Mouse (Mus musculus): ENCODE measurements around the gene Gnb1. TPM values are rescaled to one million over a fixed set of nuclear protein-coding genes. Genes with fewer than 3 reads are reported as not detected.

Gnb1 gene
- polyA plus RNA-seq, 1 experiment: 265 TPM

DNA sequence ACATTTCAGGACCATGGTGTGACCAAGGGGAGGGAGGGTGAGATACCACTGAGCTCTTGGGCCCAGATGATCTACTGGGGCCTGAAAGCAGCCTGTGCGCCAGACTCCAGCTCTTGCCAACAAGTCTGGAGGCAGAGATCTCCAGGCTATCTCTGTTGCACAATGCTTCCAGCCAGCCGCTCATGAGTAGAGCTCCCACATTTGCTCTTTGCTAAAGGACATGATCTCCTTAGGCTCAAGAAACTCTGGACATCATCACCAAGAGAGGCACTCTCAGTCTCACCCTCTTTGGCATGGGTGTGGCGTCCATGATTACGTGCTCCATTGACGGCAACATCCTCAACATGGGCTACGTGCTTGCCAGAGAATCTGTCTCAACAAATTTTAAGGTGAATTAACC lies 27.6 kb upstream of the Gnb1 start:
- no peak overlapping the region for H3K4me3 ChIP-seq
- TF ChIP-seq CEBPB (IDR thresholded peaks at IDR 0.05; ENCODE audit: insufficient read depth, poor library complexity, severe bottlenecking): no peak
- TF ChIP-seq MAX (IDR thresholded peaks at IDR 0.05; ENCODE audit: low read depth): no peak
- H3K79me2 ChIP-seq (ENCODE audit: control insufficient read depth, insufficient read depth): no peaks in the 10 kb centered on the region
- H3K27me3 ChIP-seq (ENCODE audit: control insufficient read depth, insufficient read depth, insufficient read length): peaks cover 85% of the 10 kb centered on the region
- H3ac ChIP-seq (ENCODE audit: control insufficient read depth, insufficient read length): no peak overlapping the region
- no peaks in the 10 kb centered on the region for H3K36me3 ChIP-seq (ENCODE audit: control insufficient read depth, insufficient read depth)
- H3K4me2 ChIP-seq (ENCODE audit: low read depth): no peak overlapping the region

DNA sequence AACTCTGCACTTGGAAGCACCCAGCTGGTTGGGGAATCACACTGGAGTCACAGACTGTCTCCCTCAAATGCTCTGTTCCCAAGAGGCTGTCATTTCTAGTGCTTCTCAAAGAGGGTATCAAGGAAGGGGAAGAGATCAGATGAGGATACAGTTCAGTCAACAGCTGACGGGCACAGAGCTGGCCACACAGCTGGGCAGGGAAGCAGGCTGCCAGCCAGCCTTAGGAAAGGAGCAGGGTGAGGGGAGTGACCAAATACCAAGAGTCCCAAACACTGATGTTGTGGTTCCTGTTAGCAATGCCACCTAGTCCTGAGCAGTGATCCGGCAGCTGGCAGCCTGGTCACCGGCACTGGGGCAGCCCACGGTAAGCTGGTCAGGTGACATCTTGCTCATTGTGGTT lies 27.1 kb upstream of the Gnb1 start:
- Histone ChIP-seq H3K4me3 (no peak overlapping the region), H3K4me2 (ENCODE audit: low read depth) (no peak overlapping the region), H3K36me3 (ENCODE audit: control insufficient read depth, insufficient read depth) (no peaks in the 10 kb centered on the region), H3ac (ENCODE audit: control insufficient read depth, insufficient read length) (no peak overlapping the region), H3K27me3 (ENCODE audit: control insufficient read depth, insufficient read depth, insufficient read length) (peaks cover 86% of the 10 kb centered on the region), H3K79me2 (ENCODE audit: control insufficient read depth, insufficient read depth) (no peaks in the 10 kb centered on the region)
- TF ChIP-seq POLR2AphosphoS2 (IDR thresholded peaks at IDR 0.05; ENCODE audit: insufficient read length, low read depth): no peak
- TF ChIP-seq TCF3 (IDR thresholded peaks at IDR 0.05; ENCODE audit: insufficient read length, low read depth): no peak
- TF ChIP-seq MYOD1 (IDR thresholded peaks at IDR 0.05; ENCODE audit: control insufficient read depth in 1 of 3, insufficient read length in 2 of 3, low read depth in 2 of 3): peak in 1 of 3 experiments; percentile 58
- TF ChIP-seq MYOG (IDR thresholded peaks at IDR 0.05; ENCODE audit: control insufficient read depth in 1 of 3, insufficient read depth in 1 of 3, insufficient read length in 2 of 3, low read depth in 2 of 3): peak in 2 of 3 experiments; percentile 22 to 81

DNA sequence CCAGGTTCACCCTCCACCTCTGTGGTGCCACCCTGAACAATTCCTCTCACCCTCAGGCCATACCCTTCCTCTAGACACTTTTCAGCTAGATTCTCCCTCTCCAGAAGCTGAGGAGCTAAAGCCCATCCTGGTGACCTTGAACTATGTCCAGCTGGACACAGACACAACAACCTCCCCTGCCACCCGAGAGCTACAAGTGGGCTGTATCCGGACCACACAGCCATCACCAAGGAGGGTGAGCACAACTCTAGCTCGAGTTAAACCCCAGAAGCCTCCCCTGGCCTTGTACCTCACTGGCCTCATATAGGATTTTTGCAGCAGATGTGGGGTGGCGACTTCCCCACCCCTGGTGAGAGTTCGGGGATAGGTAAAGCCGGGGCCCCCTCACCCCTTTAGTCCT lies 25.6 kb upstream of the Gnb1 start:
- Histone ChIP-seq H3K4me3 (no peak overlapping the region), H3K36me3 (ENCODE audit: control insufficient read depth, insufficient read depth) (no peaks in the 10 kb centered on the region), H3K27me3 (ENCODE audit: control insufficient read depth, insufficient read depth, insufficient read length) (peaks cover 91% of the 10 kb centered on the region), H3K4me2 (ENCODE audit: low read depth) (no peak overlapping the region), H3K79me2 (ENCODE audit: control insufficient read depth, insufficient read depth) (no peaks in the 10 kb centered on the region), H3ac (ENCODE audit: control insufficient read depth, insufficient read length) (no peak overlapping the region)
- TF ChIP-seq SRF (IDR thresholded peaks at IDR 0.05; ENCODE audit: control insufficient read depth, insufficient read length, low read depth): no peak
- no peak for TF ChIP-seq TCF3 (IDR thresholded peaks at IDR 0.05; ENCODE audit: insufficient read length, low read depth)
- no peak for TF ChIP-seq REST (IDR thresholded peaks at IDR 0.05; ENCODE audit: insufficient read depth, insufficient read length)
- TF ChIP-seq CEBPB (IDR thresholded peaks at IDR 0.05; ENCODE audit: insufficient read depth, poor library complexity, severe bottlenecking): no peak
- TF ChIP-seq MAX (IDR thresholded peaks at IDR 0.05; ENCODE audit: low read depth): no peak
- TF ChIP-seq MYOD1 (IDR thresholded peaks at IDR 0.05; ENCODE audit: control insufficient read depth in 1 of 3, insufficient read length in 2 of 3, low read depth in 2 of 3): no peak
- no peak for TF ChIP-seq POLR2AphosphoS2 (IDR thresholded peaks at IDR 0.05; ENCODE audit: insufficient read length, low read depth)
- no peak for TF ChIP-seq USF1 (IDR thresholded peaks at IDR 0.05; ENCODE audit: low read depth)

DNA sequence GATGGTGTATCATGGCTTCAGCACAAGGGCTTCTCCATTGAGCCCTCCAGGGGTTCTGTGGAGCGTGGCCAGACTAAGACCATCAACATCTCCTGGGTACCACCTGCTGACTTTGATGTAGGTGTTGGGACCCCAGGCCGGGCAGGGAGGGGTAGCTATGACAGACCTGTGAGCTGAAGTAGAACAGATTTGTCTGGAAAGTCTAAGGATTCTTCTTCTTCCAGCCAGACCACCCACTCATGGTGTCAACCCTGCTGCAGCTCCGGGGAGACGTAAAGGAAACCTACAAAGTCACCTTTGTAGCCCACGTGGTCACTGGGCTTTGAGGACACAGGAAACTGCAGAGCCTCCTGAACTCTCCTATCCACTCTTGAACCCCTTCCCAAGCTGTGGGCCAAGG lies 25.1 kb upstream of the Gnb1 start:
- Histone ChIP-seq H3K4me2 (ENCODE audit: low read depth) (no peak overlapping the region), H3K79me2 (ENCODE audit: control insufficient read depth, insufficient read depth) (no peaks in the 10 kb centered on the region), H3K4me3 (no peak overlapping the region), H3K36me3 (ENCODE audit: control insufficient read depth, insufficient read depth) (no peaks in the 10 kb centered on the region), H3K27me3 (ENCODE audit: control insufficient read depth, insufficient read depth, insufficient read length) (peaks cover 91% of the 10 kb centered on the region), H3ac (ENCODE audit: control insufficient read depth, insufficient read length) (no peak overlapping the region)
- TF ChIP-seq POLR2A (IDR thresholded peaks at IDR 0.05; ENCODE audit: insufficient read length, low read depth) (no peak), MYOG (IDR thresholded peaks at IDR 0.05; ENCODE audit: control insufficient read depth in 1 of 3, insufficient read depth in 1 of 3, insufficient read length in 2 of 3, low read depth in 2 of 3) (no peak), CEBPB (IDR thresholded peaks at IDR 0.05; ENCODE audit: insufficient read depth, poor library complexity, severe bottlenecking) (no peak), TCF12 (IDR thresholded peaks at IDR 0.05; ENCODE audit: insufficient read depth, poor library complexity, severe bottlenecking) (no peak), POLR2AphosphoS2 (IDR thresholded peaks at IDR 0.05; ENCODE audit: insufficient read length, low read depth) (no peak), E2F4 (IDR thresholded peaks at IDR 0.05; ENCODE audit: insufficient read depth) (no peak), REST (IDR thresholded peaks at IDR 0.05; ENCODE audit: insufficient read depth, insufficient read length) (no peak), MYOD1 (IDR thresholded peaks at IDR 0.05; ENCODE audit: control insufficient read depth in 1 of 3, insufficient read length in 2 of 3, low read depth in 2 of 3) (no peak), SRF (IDR thresholded peaks at IDR 0.05; ENCODE audit: control insufficient read depth, insufficient read length, low read depth) (no peak), USF1 (IDR thresholded peaks at IDR 0.05; ENCODE audit: low read depth) (no peak), MAX (IDR thresholded peaks at IDR 0.05; ENCODE audit: low read depth) (no peak), TCF3 (IDR thresholded peaks at IDR 0.05; ENCODE audit: insufficient read length, low read depth) (no peak)

DNA sequence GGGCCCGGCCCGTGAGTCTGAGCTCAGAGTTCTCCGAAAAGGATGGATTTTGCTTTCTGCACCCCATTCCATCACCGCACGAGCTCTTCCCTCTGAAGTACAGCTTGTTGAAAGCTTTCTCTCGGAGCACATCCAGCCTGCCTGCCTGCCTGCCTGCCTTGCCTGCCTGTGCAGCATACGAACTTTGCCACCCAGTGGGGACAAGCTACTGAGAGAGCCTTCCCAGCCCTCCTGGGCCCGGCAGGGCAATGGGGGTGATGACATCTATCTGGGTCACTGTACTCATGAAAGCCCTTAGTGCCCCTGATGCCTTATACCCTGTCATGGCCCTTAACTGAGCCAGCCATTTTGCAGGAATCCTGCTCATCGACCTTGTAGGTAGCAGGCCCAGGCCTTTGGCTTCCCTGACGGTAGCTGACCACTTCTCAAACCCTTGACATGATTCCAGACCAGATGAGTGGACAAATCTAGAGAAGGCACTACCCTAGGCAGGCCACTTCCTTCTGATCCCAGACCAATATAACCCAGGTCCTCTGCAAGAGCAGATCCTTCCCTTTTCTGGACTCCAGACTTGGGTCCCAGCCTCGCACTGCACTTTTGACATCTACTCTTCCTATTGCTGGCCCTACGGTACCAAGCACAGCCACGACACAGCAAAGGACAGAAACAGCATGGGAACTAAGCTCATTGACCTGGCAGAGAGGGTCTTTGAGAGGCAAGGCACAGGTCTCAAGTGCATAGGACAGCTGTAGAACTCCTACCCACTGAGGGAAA lies 23.7 kb upstream of the Gnb1 start:
- TF ChIP-seq POLR2AphosphoS2 (IDR thresholded peaks at IDR 0.05; ENCODE audit: insufficient read length, low read depth): no peak
- TF ChIP-seq TCF12 (IDR thresholded peaks at IDR 0.05; ENCODE audit: insufficient read depth, poor library complexity, severe bottlenecking): no peak
- no peak for TF ChIP-seq MYOD1 (IDR thresholded peaks at IDR 0.05; ENCODE audit: control insufficient read depth in 1 of 3, insufficient read length in 2 of 3, low read depth in 2 of 3)
- no peak for TF ChIP-seq MYOG (IDR thresholded peaks at IDR 0.05; ENCODE audit: control insufficient read depth in 1 of 3, insufficient read depth in 1 of 3, insufficient read length in 2 of 3, low read depth in 2 of 3)
- no peak for TF ChIP-seq SRF (IDR thresholded peaks at IDR 0.05; ENCODE audit: control insufficient read depth, insufficient read length, low read depth)
- TF ChIP-seq REST (IDR thresholded peaks at IDR 0.05; ENCODE audit: insufficient read depth, insufficient read length): no peak
- TF ChIP-seq TCF3 (IDR thresholded peaks at IDR 0.05; ENCODE audit: insufficient read length, low read depth): no peak
- no peak for TF ChIP-seq POLR2A (IDR thresholded peaks at IDR 0.05; ENCODE audit: insufficient read length, low read depth)
- no peak for TF ChIP-seq CEBPB (IDR thresholded peaks at IDR 0.05; ENCODE audit: insufficient read depth, poor library complexity, severe bottlenecking)
- no peak for TF ChIP-seq E2F4 (IDR thresholded peaks at IDR 0.05; ENCODE audit: insufficient read depth)
- no peak for TF ChIP-seq MAX (IDR thresholded peaks at IDR 0.05; ENCODE audit: low read depth)
- TF ChIP-seq USF1 (IDR thresholded peaks at IDR 0.05; ENCODE audit: low read depth): no peak
- no peak overlapping the region for H3ac ChIP-seq (ENCODE audit: control insufficient read depth, insufficient read length)
- no peaks in the 10 kb centered on the region for H3K79me2 ChIP-seq (ENCODE audit: control insufficient read depth, insufficient read depth)
- H3K4me3 ChIP-seq: no peak overlapping the region
- no peaks in the 10 kb centered on the region for H3K36me3 ChIP-seq (ENCODE audit: control insufficient read depth, insufficient read depth)
- H3K27me3 ChIP-seq (ENCODE audit: control insufficient read depth, insufficient read depth, insufficient read length): peaks cover 85% of the 10 kb centered on the region
- no peak overlapping the region for H3K4me2 ChIP-seq (ENCODE audit: low read depth)
